Mouse (Mus musculus): ENCODE data around the gene Zbed5.

DNA sequence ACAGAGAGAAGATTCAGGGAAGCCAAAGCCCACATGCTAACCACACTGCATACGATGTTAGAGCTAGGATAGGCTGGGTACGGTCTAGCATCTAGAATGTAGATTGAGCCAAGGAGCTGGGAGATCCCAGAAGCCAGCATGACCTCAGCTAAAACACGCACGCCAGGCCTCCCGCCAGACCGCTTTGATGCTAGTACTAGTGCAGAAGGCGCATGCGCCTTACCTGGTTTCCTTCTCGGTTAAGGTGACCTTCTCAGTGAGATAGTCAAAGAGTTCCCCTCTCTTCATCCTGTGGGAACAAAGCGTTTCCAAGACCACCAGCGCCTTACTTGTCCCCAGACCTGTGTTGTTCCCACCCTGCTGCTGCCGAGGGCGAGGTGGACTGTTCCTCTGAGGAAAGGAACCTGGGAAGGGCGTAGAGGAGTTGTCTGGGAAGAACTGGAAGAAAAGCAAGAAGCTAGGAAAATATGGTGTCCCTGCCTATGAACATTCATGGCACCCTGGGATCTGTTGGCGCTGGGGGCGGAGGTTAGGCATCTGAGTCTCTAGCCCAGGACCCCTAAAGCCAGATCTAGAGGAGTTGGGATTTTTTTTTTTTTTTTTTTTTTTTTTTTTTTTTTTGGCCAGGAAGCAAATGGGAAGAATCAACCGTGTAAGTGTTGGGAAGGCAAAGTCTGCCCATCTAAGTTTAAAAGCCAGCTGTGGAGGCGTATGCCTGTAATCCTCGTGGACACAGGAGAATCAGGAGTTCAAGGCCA lies 26.1 kb upstream of the Zbed5 start:
- no peak for TF ChIP-seq POLR2A (IDR thresholded peaks at IDR 0.05; ENCODE audit: borderline replicate concordance, extremely low read depth, insufficient read depth, insufficient read length, poor library complexity, severe bottlenecking)
- no peak for TF ChIP-seq CTCF (IDR thresholded peaks at IDR 0.05; ENCODE audit: borderline replicate concordance, extremely low read depth, insufficient read depth, insufficient read length)

All from brain, embryonic 14.5 days (tissue).